Mouse (Mus musculus) erythroblast, adult 5-6 weeks (primary cell): ENCODE measurements around the gene Zfp14. TPM values are rescaled to one million over a fixed set of nuclear protein-coding genes. Genes with fewer than 3 reads are reported as not detected.

Experiments
- total RNA-seq, 2 experiments: library from RNA; stranded (forward) in 1 of 2; stranded (reverse) in 1 of 2; fragments of 150-400 nt in 1 of 2; fragments of 200-764, 138-1000 nt in 1 of 2; gene quantifications; 2 replicates each; pipeline versions ENCODE4 v1.2.3 to v1.2.4; 2015 to 2017; ENCODE audit warnings: low replicate concordance in 2 of 2

The Zfp14 gene
- total RNA-seq, 2 experiments from 2014 or later: not detected

Other genes with a start within 250 kb of the Zfp14 start
- gene Zfp790, start 235.3 kb downstream of the Zfp14 start, total RNA-seq (2015; ENCODE audit: low replicate concordance): 0.42 and 0.77 TPM in 2 replicates
- 2.6 and 4.5 TPM in 2 replicates for gene Zfp790, start 235.3 kb downstream of the Zfp14 start, total RNA-seq (2017; ENCODE audit: low replicate concordance)
- gene Zfp940, start 197.7 kb downstream of the Zfp14 start, total RNA-seq (2015; ENCODE audit: low replicate concordance): 0.63 TPM in 1 of 2 replicates, not detected in the other
- gene Zfp940, start 197.7 kb downstream of the Zfp14 start, total RNA-seq (2017; ENCODE audit: low replicate concordance): not detected in 2 replicates
- gene Zfp420, start 191.4 kb downstream of the Zfp14 start, total RNA-seq (2015; ENCODE audit: low replicate concordance): 1.5 TPM in 1 of 2 replicates, not detected in the other
- gene Zfp420, start 191.4 kb downstream of the Zfp14 start, total RNA-seq (2017; ENCODE audit: low replicate concordance): 0.26 and 0.28 TPM in 2 replicates
- 1.0 and 1.2 TPM in 2 replicates for gene Zfp27, start 144.8 kb downstream of the Zfp14 start, total RNA-seq (2015; ENCODE audit: low replicate concordance)
- 1.4 and 1.7 TPM in 2 replicates for gene Zfp27, start 144.8 kb downstream of the Zfp14 start, total RNA-seq (2017; ENCODE audit: low replicate concordance)
- gene Zfp383, start 143.2 kb downstream of the Zfp14 start, total RNA-seq (2015; ENCODE audit: low replicate concordance): not detected in 2 replicates
- not detected in 2 replicates for gene Zfp383, start 143.2 kb downstream of the Zfp14 start, total RNA-seq (2017; ENCODE audit: low replicate concordance)
- gene Zfp74, start 97.3 kb downstream of the Zfp14 start, total RNA-seq (2015; ENCODE audit: low replicate concordance): 2.3 and 2.7 TPM in 2 replicates
- 1.4 and 1.7 TPM in 2 replicates for gene Zfp74, start 97.3 kb downstream of the Zfp14 start, total RNA-seq (2017; ENCODE audit: low replicate concordance)
- gene Zfp568, start 67.4 kb downstream of the Zfp14 start, total RNA-seq (2015; ENCODE audit: low replicate concordance): 2.5 and 3.5 TPM in 2 replicates
- 3.0 and 4.2 TPM in 2 replicates for gene Zfp568, start 67.4 kb downstream of the Zfp14 start, total RNA-seq (2017; ENCODE audit: low replicate concordance)
- not detected in 2 replicates for gene Zfp82, start 21.5 kb upstream of the Zfp14 start, total RNA-seq (2015; ENCODE audit: low replicate concordance)
- 0.84 TPM in 1 of 2 replicates, not detected in the other for gene Zfp82, start 21.5 kb upstream of the Zfp14 start, total RNA-seq (2017; ENCODE audit: low replicate concordance)
- not detected in 2 replicates for gene Gm26920, start 39.0 kb upstream of the Zfp14 start, total RNA-seq (2015; ENCODE audit: low replicate concordance)
- gene Gm26920, start 39.0 kb upstream of the Zfp14 start, total RNA-seq (2017; ENCODE audit: low replicate concordance): not detected in 2 replicates
- gene Zfp566, start 39.1 kb upstream of the Zfp14 start, total RNA-seq (2015; ENCODE audit: low replicate concordance): 0.38 and 2.1 TPM in 2 replicates
- gene Zfp566, start 39.1 kb upstream of the Zfp14 start, total RNA-seq (2017; ENCODE audit: low replicate concordance): 0.34 TPM in 1 of 2 replicates, not detected in the other
- 12.7 and 14.6 TPM in 2 replicates for gene Zfp260, start 43.4 kb upstream of the Zfp14 start, total RNA-seq (2015; ENCODE audit: low replicate concordance)
- 4.5 and 10.7 TPM in 2 replicates for gene Zfp260, start 43.4 kb upstream of the Zfp14 start, total RNA-seq (2017; ENCODE audit: low replicate concordance)
- 0.63 and 1.2 TPM in 2 replicates for gene Zfp382, start 70.6 kb upstream of the Zfp14 start, total RNA-seq (2015; ENCODE audit: low replicate concordance)
- gene Zfp382, start 70.6 kb upstream of the Zfp14 start, total RNA-seq (2017; ENCODE audit: low replicate concordance): 1.3 and 3.3 TPM in 2 replicates
- 21.5 and 34.4 TPM in 2 replicates for gene Zfp146, start 118.4 kb upstream of the Zfp14 start, total RNA-seq (2015; ENCODE audit: low replicate concordance)
- 30.3 and 56.9 TPM in 2 replicates for gene Zfp146, start 118.4 kb upstream of the Zfp14 start, total RNA-seq (2017; ENCODE audit: low replicate concordance)
- gene Cox7a1, start 132.8 kb upstream of the Zfp14 start, total RNA-seq (2015; ENCODE audit: low replicate concordance): not detected in 2 replicates
- gene Cox7a1, start 132.8 kb upstream of the Zfp14 start, total RNA-seq (2017; ENCODE audit: low replicate concordance): not detected in 2 replicates
- 121 and 178 TPM in 2 replicates for gene Capns1, start 147.4 kb upstream of the Zfp14 start, total RNA-seq (2015; ENCODE audit: low replicate concordance)
- gene Capns1, start 147.4 kb upstream of the Zfp14 start, total RNA-seq (2017; ENCODE audit: low replicate concordance): 60.6 and 91.3 TPM in 2 replicates
- gene Polr2i, start 180.6 kb upstream of the Zfp14 start, total RNA-seq (2015; ENCODE audit: low replicate concordance): 9.8 and 22.1 TPM in 2 replicates
- gene Polr2i, start 180.6 kb upstream of the Zfp14 start, total RNA-seq (2017; ENCODE audit: low replicate concordance): 11.0 and 12.6 TPM in 2 replicates
- gene Tbcb, start 180.9 kb upstream of the Zfp14 start, total RNA-seq (2015; ENCODE audit: low replicate concordance): 36.4 and 38.6 TPM in 2 replicates
- gene Tbcb, start 180.9 kb upstream of the Zfp14 start, total RNA-seq (2017; ENCODE audit: low replicate concordance): 6.3 and 11.7 TPM in 2 replicates
- not detected in 2 replicates for gene Ovol3, start 184.3 kb upstream of the Zfp14 start, total RNA-seq (2015; ENCODE audit: low replicate concordance)
- not detected in 2 replicates for gene Ovol3, start 184.3 kb upstream of the Zfp14 start, total RNA-seq (2017; ENCODE audit: low replicate concordance)
- not detected in 2 replicates for gene Thap8, start 228.7 kb upstream of the Zfp14 start, total RNA-seq (2015; ENCODE audit: low replicate concordance)
- gene Thap8, start 228.7 kb upstream of the Zfp14 start, total RNA-seq (2017; ENCODE audit: low replicate concordance): not detected in 2 replicates
- gene Wdr62, start 229.0 kb upstream of the Zfp14 start, total RNA-seq (2015; ENCODE audit: low replicate concordance): 6.9 and 22.5 TPM in 2 replicates
- gene Wdr62, start 229.0 kb upstream of the Zfp14 start, total RNA-seq (2017; ENCODE audit: low replicate concordance): 4.9 and 11.7 TPM in 2 replicates
- gene Clip3, start 240.3 kb upstream of the Zfp14 start, total RNA-seq (2015; ENCODE audit: low replicate concordance): not detected in 2 replicates
- gene Clip3, start 240.3 kb upstream of the Zfp14 start, total RNA-seq (2017; ENCODE audit: low replicate concordance): not detected in 2 replicates